Mouse (Mus musculus) lung, postnatal 0 days (tissue): ENCODE results near the gene Fam118b. TPM values are rescaled to one million over a fixed set of nuclear protein-coding genes. Genes with fewer than 3 reads are reported as not detected.

ENCODE experiments used
- ATAC-seq: fragments of 200-750 bp; cut with Nextera tagmentation; 2 replicates; pipeline ENCODE4 v1.8.0; 2017; ENCODE audit warnings: moderate library complexity
- DNase-seq: peaks from one replicate; pipeline ENCODE4 v3.0.0-alpha.2; 2016; ENCODE audit warnings: low spot score
- H3K27ac ChIP-seq: fragments of 300-500 bp; sonication (generic); 2 replicates; pipeline ENCODE4 v1.5.1; 2014; ENCODE audit warnings: antibody characterized with exemption, mild to moderate bottlenecking, low read length, mixed read lengths
- H3K27me3 ChIP-seq: fragments of 300-500 bp; sonication (generic); replicated peaks from 2 replicates; pipeline ENCODE4 v1.6.1; 2014; ENCODE audit warnings: low read length, mixed read lengths; ENCODE audit not compliant: insufficient read depth
- H3K36me3 ChIP-seq: fragments of 300-500 bp; sonication (generic); 2 replicates; pipeline ENCODE4 v1.6.1; 2014; ENCODE audit warnings: low read length, mixed read lengths; ENCODE audit not compliant: insufficient read depth
- H3K4me1 ChIP-seq: fragments of 300-500 bp; sonication (generic); 2 replicates; pipeline ENCODE4 v1.6.1; 2014; ENCODE audit warnings: antibody characterized with exemption, low read depth, low read length, mixed read lengths; ENCODE audit not compliant: insufficient read depth
- H3K4me2 ChIP-seq: fragments of 300-500 bp; sonication (generic); replicated peaks from 2 replicates; pipeline ENCODE4 v1.6.1; 2014; ENCODE audit warnings: low read depth, mild to moderate bottlenecking, low read length, moderate library complexity, mixed read lengths
- H3K4me3 ChIP-seq: fragments of 300-500 bp; sonication (generic); 2 replicates; pipeline ENCODE4 v1.5.1; 2014; ENCODE audit warnings: low read depth, low read length
- H3K9ac ChIP-seq: fragments of 300-500 bp; sonication (generic); replicated peaks from 2 replicates; pipeline ENCODE4 v1.6.1; 2014; ENCODE audit warnings: low read depth, mild to moderate bottlenecking
- H3K9me3 ChIP-seq: fragments of 300-500 bp; sonication (generic); 2 replicates; pipeline ENCODE4 v1.6.1; 2016; ENCODE audit warnings: low read length, mixed read lengths
- CTCF ChIP-seq: IDR thresholded peaks from 2 replicates; pipeline ENCODE4 v1.5.1; 2016; ENCODE audit warnings: antibody characterized with exemption, mild to moderate bottlenecking
- EP300 ChIP-seq: IDR thresholded peaks from 2 replicates; pipeline ENCODE4 v1.6.1; 2016; ENCODE audit warnings: antibody characterized with exemption, mild to moderate bottlenecking, control low read depth
- WGBS: fragments of 180-500 bp; shearing (Covaris S2); extraction: QIAGEN DNeasy Blood & Tissue Kit; methylation state at CpG from one replicate; pipeline ENCODE4 v1.1.7; 2014; 5-methylcytosine and 5-hydroxymethylcytosine counted together
- polyA plus RNA-seq: library from polyadenylated mRNA; unstranded; fragments of >200 nt; fragmentation: Nextera tagmentation; extraction: Ambion mirVana; gene quantifications from 2 replicates; pipeline ENCODE4 v1.2.1, GENCODE M21; 2015

Gene Fam118b
- polyA plus RNA-seq, 1 experiment from 2014 or later = 25.8 TPM

DNA sequence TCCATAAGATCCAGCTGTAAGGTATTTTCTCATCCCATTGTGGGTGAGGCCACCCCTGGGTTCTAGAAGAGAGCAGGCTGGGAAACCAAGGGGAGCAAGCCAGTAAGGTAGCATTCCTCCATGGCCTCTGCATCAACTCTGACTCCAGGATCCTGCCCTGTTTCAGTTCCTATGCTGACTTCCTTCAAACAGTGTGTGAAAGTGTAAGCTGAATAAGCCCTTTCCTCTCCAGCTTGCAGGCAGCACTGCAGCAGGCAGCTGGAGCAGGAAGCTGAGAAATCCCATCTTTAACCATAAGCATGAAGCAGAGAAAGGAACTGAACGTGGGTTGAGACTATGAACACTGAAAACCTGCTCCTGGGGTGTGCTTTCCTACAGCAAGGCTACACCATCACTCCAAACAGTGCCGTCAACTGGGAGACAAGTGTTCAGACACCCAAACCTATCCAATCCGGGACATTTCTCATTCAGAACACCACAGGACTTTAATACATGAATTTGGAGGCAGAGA, 10.3 kb upstream of the Fam118b start:
- no peak overlapping the region for H3K4me2 ChIP-seq
- no peaks in the 10 kb centered on the region for H3K27me3 ChIP-seq
- no peaks in the 10 kb centered on the region for H3K4me1 ChIP-seq
- H3K4me3 ChIP-seq = no peak overlapping the region
- no peaks in the 10 kb centered on the region for H3K9me3 ChIP-seq
- no peak for DNase-seq
- H3K27ac ChIP-seq = no peak overlapping the region
- ATAC-seq = no peak
- H3K9ac ChIP-seq = no peak overlapping the region
- TF ChIP-seq EP300 = no peak
- no peak for TF ChIP-seq CTCF
- 83% methylated on average over 3 of the region's 3 CpGs for whole genome bisulfite sequencing
- peaks cover 17% of the 10 kb centered on the region; the same call in 1 of the 2 replicates for H3K36me3 ChIP-seq

DNA sequence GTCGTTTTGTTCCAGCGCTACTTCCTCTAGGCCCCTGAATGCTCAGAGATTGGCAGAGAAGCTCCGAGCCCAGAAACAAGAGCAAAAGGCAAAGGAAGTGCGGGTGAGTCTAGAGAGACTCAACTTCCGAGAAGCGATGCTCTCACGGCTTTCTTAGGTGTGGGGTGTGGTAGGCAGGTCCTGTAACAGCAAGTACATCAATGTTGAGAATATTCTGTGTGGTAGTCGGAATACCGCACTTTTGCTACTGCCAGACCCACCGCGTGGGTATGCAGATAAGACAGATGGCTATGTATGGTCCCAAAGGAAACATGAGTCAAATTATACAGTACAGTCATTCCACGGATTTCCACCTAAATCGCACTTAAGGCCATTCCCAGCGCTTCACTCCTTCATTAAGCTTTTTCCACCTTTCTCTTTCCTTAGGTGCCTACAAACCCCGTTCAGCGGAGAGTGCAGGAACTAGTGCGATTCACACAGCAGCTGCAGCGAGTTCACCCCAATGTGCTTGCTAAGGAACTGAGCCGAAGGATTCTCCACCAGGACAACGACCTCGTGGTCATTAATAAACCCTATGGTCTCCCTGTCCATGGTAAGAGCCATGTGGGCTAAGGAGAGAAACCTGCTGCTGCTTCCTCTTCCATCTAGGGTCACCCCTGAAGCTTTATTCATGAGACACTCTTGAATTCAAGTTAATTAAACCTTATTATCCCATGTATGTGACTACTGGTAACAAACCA, 541 bp upstream of the Fam118b start:
- H3K4me3 ChIP-seq = peak overlapping the region; percentile 74
- H3K4me1 ChIP-seq = peaks cover 6% of the 10 kb centered on the region; the same call in 1 of the 2 replicates
- 0 out of 2 replicates have a peak, but pooled peaks cover 11% of the 10 kb centered on the region for H3K36me3 ChIP-seq
- no peaks in the 10 kb centered on the region for H3K9me3 ChIP-seq
- H3K4me2 ChIP-seq = peak overlapping the region; percentile 76
- ATAC-seq = peak; percentile 14
- H3K27ac ChIP-seq = peak overlapping the region; percentile 59
- no peaks in the 10 kb centered on the region for H3K27me3 ChIP-seq
- peak overlapping the region; percentile 63 for H3K9ac ChIP-seq
- TF ChIP-seq CTCF = no peak
- TF ChIP-seq EP300 = no peak
- no peak for DNase-seq
- WGBS = 2% methylated on average over 21 of the region's 21 CpGs

DNA sequence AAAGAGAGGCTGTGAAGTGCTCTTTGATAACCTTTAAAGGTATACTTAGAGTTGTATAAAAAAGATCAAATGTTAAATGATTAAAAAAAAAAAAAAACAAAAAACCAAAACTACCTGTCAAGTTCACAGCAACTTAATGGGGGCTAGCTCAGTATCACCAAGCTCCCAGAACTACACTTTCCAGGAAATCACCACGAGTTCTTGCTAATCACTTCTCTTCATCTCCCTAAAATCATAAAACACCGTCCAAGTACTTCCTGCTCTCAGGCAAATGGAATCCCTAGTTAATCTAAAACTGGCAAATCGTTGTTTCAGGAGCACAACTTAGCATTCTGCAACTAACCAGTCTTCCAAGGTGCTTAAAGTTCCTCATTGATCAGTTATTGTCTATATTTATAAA, 3.1 kb downstream of the Fam118b start:
- Histone ChIP-seq H3K9me3 (no peaks in the 10 kb centered on the region), H3K9ac (no peak overlapping the region), H3K27ac (no peak overlapping the region), H3K27me3 (no peaks in the 10 kb centered on the region), H3K4me2 (no peak overlapping the region), H3K36me3 (no peaks in the 10 kb centered on the region), H3K4me1 (peaks cover 6% of the 10 kb centered on the region; the same call in 1 of the 2 replicates), H3K4me3 (no peak overlapping the region)
- peak; percentile 39 for DNase-seq
- WGBS = 31% methylated on average over 3 of the region's 3 CpGs
- ATAC-seq = no peak
- no peak for TF ChIP-seq CTCF
- no peak for TF ChIP-seq EP300

DNA sequence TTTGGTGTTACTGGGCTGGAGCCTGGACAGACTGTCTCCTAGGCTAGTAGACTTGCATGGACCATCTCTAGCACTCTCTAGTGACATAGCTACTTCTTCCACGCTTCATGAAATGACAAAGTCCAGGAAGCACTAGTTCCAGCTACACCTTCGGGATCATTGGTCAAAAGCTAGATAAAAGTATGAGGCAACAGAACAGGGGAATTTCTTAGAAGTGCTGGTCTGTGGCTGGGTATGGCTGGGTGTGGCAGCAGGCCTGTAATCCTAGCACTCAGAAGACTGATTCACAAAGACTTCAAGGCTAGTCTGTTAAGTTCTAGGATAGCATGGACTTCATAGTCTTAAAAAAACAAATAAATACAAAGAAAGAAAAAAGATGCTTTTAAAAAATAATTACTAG, 4.2 kb downstream of the Fam118b start:
- DNase-seq (no peak), ATAC-seq (no peak)
- Histone ChIP-seq H3K4me1 (peaks cover 5% of the 10 kb centered on the region; the same call in 1 of the 2 replicates), H3K27me3 (no peaks in the 10 kb centered on the region), H3K36me3 (no peaks in the 10 kb centered on the region), H3K4me3 (no peak overlapping the region), H3K4me2 (no peak overlapping the region), H3K27ac (no peak overlapping the region), H3K9ac (no peak overlapping the region), H3K9me3 (no peaks in the 10 kb centered on the region)
- WGBS = 76% methylated on average over 2 of the region's 2 CpGs
- TF ChIP-seq EP300 (no peak), CTCF (no peak)

DNA sequence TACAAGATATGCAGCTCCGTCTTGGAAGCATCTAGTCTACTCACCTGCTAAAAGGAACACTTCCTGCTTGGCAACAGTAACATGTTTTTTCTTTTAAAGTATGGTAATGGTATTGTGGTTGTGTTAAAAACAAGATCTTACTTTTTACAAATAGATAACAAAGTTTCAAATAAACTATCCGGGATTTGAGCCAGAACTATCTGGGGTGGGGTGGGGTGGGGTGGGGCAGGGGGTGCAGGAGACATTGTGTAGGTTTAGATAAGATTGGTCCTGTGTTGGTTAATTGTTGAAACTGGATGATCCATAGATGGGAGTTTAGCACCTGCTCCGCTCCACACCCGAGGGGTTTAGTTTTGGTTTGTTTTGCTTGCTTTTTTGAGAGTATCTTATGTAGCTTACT, 5.2 kb downstream of the Fam118b start:
- TF ChIP-seq EP300 = no peak
- no peak for TF ChIP-seq CTCF
- H3K9me3 ChIP-seq = no peaks in the 10 kb centered on the region
- WGBS = 72% methylated on average over 4 of the region's 4 CpGs

DNA sequence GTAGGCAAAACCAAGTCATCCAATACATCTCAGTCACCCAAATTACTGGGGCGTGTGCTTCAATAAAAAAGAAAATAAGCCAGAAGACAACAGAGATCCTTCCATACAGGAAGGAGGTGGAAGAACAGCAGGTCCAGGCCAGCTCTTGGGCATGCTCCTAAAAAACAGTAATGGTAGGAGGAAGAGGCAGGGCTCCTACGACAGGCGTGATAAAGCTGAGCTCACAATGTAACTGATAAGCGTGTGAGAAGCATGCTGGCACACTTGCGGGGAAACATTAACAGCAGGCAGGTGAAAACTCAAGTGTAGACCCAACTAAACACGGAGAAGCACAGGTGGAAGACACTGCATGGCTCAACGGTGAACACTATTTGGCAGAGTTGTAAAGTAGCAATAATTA, 10.2 kb downstream of the Fam118b start:
- H3K4me2 ChIP-seq = no peak overlapping the region
- H3K4me1 ChIP-seq = no peaks in the 10 kb centered on the region
- no peaks in the 10 kb centered on the region for H3K36me3 ChIP-seq
- ATAC-seq = no peak
- no peaks in the 10 kb centered on the region for H3K27me3 ChIP-seq
- 82% methylated on average over 7 of the region's 7 CpGs for WGBS
- no peak overlapping the region for H3K27ac ChIP-seq
- H3K4me3 ChIP-seq = no peak overlapping the region
- TF ChIP-seq CTCF = no peak
- no peak for TF ChIP-seq EP300
- no peaks in the 10 kb centered on the region for H3K9me3 ChIP-seq
- DNase-seq = no peak
- H3K9ac ChIP-seq = no peak overlapping the region

More for the DNA sequence above, 5.2 kb downstream of the Fam118b start:
- no peak overlapping the region for H3K9ac ChIP-seq
- DNase-seq (no peak), ATAC-seq (no peak)
- no peak overlapping the region for H3K27ac ChIP-seq
- no peak overlapping the region for H3K4me3 ChIP-seq
- no peak overlapping the region for H3K4me2 ChIP-seq
- H3K4me1 ChIP-seq = no peaks in the 10 kb centered on the region
- no peaks in the 10 kb centered on the region for H3K27me3 ChIP-seq
- H3K36me3 ChIP-seq = no peaks in the 10 kb centered on the region
